Mouse (Mus musculus): ENCODE measurements around the gene Ipo7. TPM values are rescaled to one million over a fixed set of nuclear protein-coding genes. Genes with fewer than 3 reads are reported as not detected.

Gene Ipo7
- polyA plus RNA-seq, 1 experiment from 2014 or later = 39.1 TPM

GRCm38 (mm10) chr7:109991286-109991685, 26.8 kb upstream of the Ipo7 start:
- peaks cover 10% of the 10 kb centered on the region; the same call in 1 of the 2 replicates for H3K4me1 ChIP-seq (ENCODE audit: control insufficient read depth, insufficient read depth, low read length)
- no peaks in the 10 kb centered on the region for H3K36me3 ChIP-seq (ENCODE audit: control insufficient read depth, insufficient read depth, low read length)
- no peaks in the 10 kb centered on the region for H3K27me3 ChIP-seq (replicated peaks; ENCODE audit: control insufficient read depth, insufficient read depth, low read length)
- no peak overlapping the region for H3K4me2 ChIP-seq (ENCODE audit: low read depth, low read length)
- H3K9me3 ChIP-seq (ENCODE audit: control insufficient read depth, low read length) = no peaks in the 10 kb centered on the region
- 91% methylated on average over 1 of the region's 1 CpGs for WGBS
- no peak overlapping the region for H3K9ac ChIP-seq (ENCODE audit: low read depth, low read length)
- ATAC-seq = no peak
- no peak overlapping the region for H3K4me3 ChIP-seq (ENCODE audit: low read length)
- H3K27ac ChIP-seq (ENCODE audit: low read length) = no peak overlapping the region

GRCm38 (mm10) chr7:109993157-109993959, 24.7 kb upstream of the Ipo7 start:
- Histone ChIP-seq H3K36me3 (ENCODE audit: control insufficient read depth, insufficient read depth, low read length) (no peaks in the 10 kb centered on the region), H3K27ac (ENCODE audit: low read length) (0 out of 2 replicates have a peak overlapping the region, but pooled peaks have one; percentile 25), H3K4me3 (ENCODE audit: low read length) (no peak overlapping the region), H3K9me3 (ENCODE audit: control insufficient read depth, low read length) (no peaks in the 10 kb centered on the region), H3K4me2 (ENCODE audit: low read depth, low read length) (no peak overlapping the region), H3K4me1 (ENCODE audit: control insufficient read depth, insufficient read depth, low read length) (peaks cover 10% of the 10 kb centered on the region; the same call in 1 of the 2 replicates), H3K9ac (ENCODE audit: low read depth, low read length) (no peak overlapping the region), H3K27me3 (replicated peaks; ENCODE audit: control insufficient read depth, insufficient read depth, low read length) (no peaks in the 10 kb centered on the region)
- WGBS = 50% methylated on average over 2 of the region's 2 CpGs
- ATAC-seq = peak; percentile 84

- H3K4me1 ChIP-seq (ENCODE audit: control insufficient read depth, insufficient read depth, low read length) = peaks cover 11% of the 10 kb centered on the region
- H3K27ac ChIP-seq (ENCODE audit: low read length) = no peak overlapping the region
- no peak overlapping the region for H3K4me2 ChIP-seq (ENCODE audit: low read depth, low read length)
- no peaks in the 10 kb centered on the region for H3K27me3 ChIP-seq (replicated peaks; ENCODE audit: control insufficient read depth, insufficient read depth, low read length)
- no peaks in the 10 kb centered on the region for H3K36me3 ChIP-seq (ENCODE audit: control insufficient read depth, insufficient read depth, low read length)
- H3K9ac ChIP-seq (ENCODE audit: low read depth, low read length) = no peak overlapping the region
- peak; percentile 59 for ATAC-seq
- WGBS = 70% methylated on average over 4 of the region's 4 CpGs
- no peaks in the 10 kb centered on the region for H3K9me3 ChIP-seq (ENCODE audit: control insufficient read depth, low read length)
- H3K4me3 ChIP-seq (ENCODE audit: low read length) = no peak overlapping the region
These were observed 19.7 kb upstream of the Ipo7 start for GRCm38 (mm10) chr7:109998388-109998787.

GRCm38 (mm10) chr7:110002092-110002491, 16.0 kb upstream of the Ipo7 start:
- Histone ChIP-seq H3K27ac (ENCODE audit: low read length) (no peak overlapping the region), H3K4me3 (ENCODE audit: low read length) (no peak overlapping the region), H3K9ac (ENCODE audit: low read depth, low read length) (no peak overlapping the region), H3K9me3 (ENCODE audit: control insufficient read depth, low read length) (no peaks in the 10 kb centered on the region), H3K36me3 (ENCODE audit: control insufficient read depth, insufficient read depth, low read length) (no peaks in the 10 kb centered on the region), H3K4me1 (ENCODE audit: control insufficient read depth, insufficient read depth, low read length) (peaks cover 5% of the 10 kb centered on the region; the same call in 1 of the 2 replicates), H3K27me3 (replicated peaks; ENCODE audit: control insufficient read depth, insufficient read depth, low read length) (no peaks in the 10 kb centered on the region), H3K4me2 (ENCODE audit: low read depth, low read length) (no peak overlapping the region)
- ATAC-seq = no peak

- H3K36me3 ChIP-seq (ENCODE audit: control insufficient read depth, insufficient read depth, low read length) = no peaks in the 10 kb centered on the region
- ATAC-seq = peak; percentile 56
- peaks cover 5% of the 10 kb centered on the region; the same call in 1 of the 2 replicates for H3K4me1 ChIP-seq (ENCODE audit: control insufficient read depth, insufficient read depth, low read length)
- no peaks in the 10 kb centered on the region for H3K27me3 ChIP-seq (replicated peaks; ENCODE audit: control insufficient read depth, insufficient read depth, low read length)
- no peaks in the 10 kb centered on the region for H3K9me3 ChIP-seq (ENCODE audit: control insufficient read depth, low read length)
- H3K27ac ChIP-seq (ENCODE audit: low read length) = no peak overlapping the region
- no peak overlapping the region; the same call in 1 of the 2 replicates for H3K4me3 ChIP-seq (ENCODE audit: low read length)
- peak overlapping the region; percentile 26 for H3K4me2 ChIP-seq (ENCODE audit: low read depth, low read length)
- 12% methylated on average over 20 of the region's 20 CpGs for WGBS
- H3K9ac ChIP-seq (ENCODE audit: low read depth, low read length) = peak overlapping the region; percentile 32; the same call in 1 of the 2 replicates
These were observed 15.1 kb upstream of the Ipo7 start for GRCm38 (mm10) chr7:110002968-110003367.

GRCm38 (mm10) chr7:110005976-110006375, 12.1 kb upstream of the Ipo7 start:
- Histone ChIP-seq H3K27me3 (replicated peaks; ENCODE audit: control insufficient read depth, insufficient read depth, low read length) (no peaks in the 10 kb centered on the region), H3K9me3 (ENCODE audit: control insufficient read depth, low read length) (no peaks in the 10 kb centered on the region), H3K4me1 (ENCODE audit: control insufficient read depth, insufficient read depth, low read length) (no peaks in the 10 kb centered on the region), H3K9ac (ENCODE audit: low read depth, low read length) (no peak overlapping the region), H3K36me3 (ENCODE audit: control insufficient read depth, insufficient read depth, low read length) (no peaks in the 10 kb centered on the region), H3K27ac (ENCODE audit: low read length) (no peak overlapping the region), H3K4me3 (ENCODE audit: low read length) (no peak overlapping the region), H3K4me2 (ENCODE audit: low read depth, low read length) (no peak overlapping the region)
- no peak for ATAC-seq

- WGBS = 75% methylated on average over 5 of the region's 5 CpGs
- no peak for ATAC-seq
- no peak overlapping the region for H3K4me2 ChIP-seq (ENCODE audit: low read depth, low read length)
These were observed 11.4 kb upstream of the Ipo7 start for GRCm38 (mm10) chr7:110006471-110007195.

GRCm38 (mm10) chr7:110008513-110008912, 9.6 kb upstream of the Ipo7 start:
- Histone ChIP-seq H3K4me1 (ENCODE audit: control insufficient read depth, insufficient read depth, low read length) (no peaks in the 10 kb centered on the region), H3K9me3 (ENCODE audit: control insufficient read depth, low read length) (no peaks in the 10 kb centered on the region), H3K36me3 (ENCODE audit: control insufficient read depth, insufficient read depth, low read length) (no peaks in the 10 kb centered on the region), H3K9ac (ENCODE audit: low read depth, low read length) (no peak overlapping the region), H3K27ac (ENCODE audit: low read length) (no peak overlapping the region), H3K4me2 (ENCODE audit: low read depth, low read length) (no peak overlapping the region), H3K4me3 (ENCODE audit: low read length) (no peak overlapping the region), H3K27me3 (replicated peaks; ENCODE audit: control insufficient read depth, insufficient read depth, low read length) (no peaks in the 10 kb centered on the region)
- ATAC-seq = no peak
- 92% methylated on average over 1 of the region's 1 CpGs for WGBS

More at GRCm38 (mm10) chr7:110006471-110007195, 11.4 kb upstream of the Ipo7 start:
- H3K9ac ChIP-seq (ENCODE audit: low read depth, low read length) = no peak overlapping the region
- no peak overlapping the region for H3K27ac ChIP-seq (ENCODE audit: low read length)
- no peaks in the 10 kb centered on the region for H3K4me1 ChIP-seq (ENCODE audit: control insufficient read depth, insufficient read depth, low read length)
- no peak overlapping the region for H3K4me3 ChIP-seq (ENCODE audit: low read length)
- H3K27me3 ChIP-seq (replicated peaks; ENCODE audit: control insufficient read depth, insufficient read depth, low read length) = no peaks in the 10 kb centered on the region
- no peaks in the 10 kb centered on the region for H3K36me3 ChIP-seq (ENCODE audit: control insufficient read depth, insufficient read depth, low read length)
- no peaks in the 10 kb centered on the region for H3K9me3 ChIP-seq (ENCODE audit: control insufficient read depth, low read length)

- H3K4me3 ChIP-seq (ENCODE audit: low read length) = no peak overlapping the region
- H3K27ac ChIP-seq (ENCODE audit: low read length) = no peak overlapping the region
- H3K27me3 ChIP-seq (replicated peaks; ENCODE audit: control insufficient read depth, insufficient read depth, low read length) = no peaks in the 10 kb centered on the region
- WGBS = 76% methylated on average over 6 of the region's 6 CpGs
- H3K9ac ChIP-seq (ENCODE audit: low read depth, low read length) = no peak overlapping the region
- H3K4me1 ChIP-seq (ENCODE audit: control insufficient read depth, insufficient read depth, low read length) = no peaks in the 10 kb centered on the region
- H3K36me3 ChIP-seq (ENCODE audit: control insufficient read depth, insufficient read depth, low read length) = no peaks in the 10 kb centered on the region
- H3K4me2 ChIP-seq (ENCODE audit: low read depth, low read length) = no peak overlapping the region
- no peaks in the 10 kb centered on the region for H3K9me3 ChIP-seq (ENCODE audit: control insufficient read depth, low read length)
- ATAC-seq = no peak
These were observed 9.0 kb upstream of the Ipo7 start for GRCm38 (mm10) chr7:110009084-110009483.
